Mouse (Mus musculus): ENCODE data around the gene Olfr70.

Gene Olfr70

GRCm38 (mm10) chr4:43709869-43710268 is 9.3 kb upstream of the Olfr70 start, which contains the start of gene Olfr71:
TSS of gene Olfr71 (minus strand) at chr4:43710255.
- DNase-seq = no peak

GRCm38 (mm10) chr4:43705991-43706390 is 5.4 kb upstream of the Olfr70 start:
- DNase-seq = no peak

- no peak for DNase-seq
These were observed 3.2 kb upstream of the Olfr70 start for GRCm38 (mm10) chr4:43703851-43704250.

GRCm38 (mm10) chr4:43703439-43703838 is 2.8 kb upstream of the Olfr70 start:
- DNase-seq = no peak

GRCm38 (mm10) chr4:43696561-43696960 is 4.0 kb downstream of the Olfr70 start:
- DNase-seq = no peak

GRCm38 (mm10) chr4:43695249-43695671 is 5.3 kb downstream of the Olfr70 start:
- peak; percentile 24 for DNase-seq

- DNase-seq = no peak
These were observed 6.0 kb downstream of the Olfr70 start for GRCm38 (mm10) chr4:43694439-43695248.

- DNase-seq = no peak
These were observed 6.8 kb downstream of the Olfr70 start for GRCm38 (mm10) chr4:43693806-43694241.

- DNase-seq = no peak
These were observed 9.6 kb downstream of the Olfr70 start for GRCm38 (mm10) chr4:43691026-43691425.

- no peak for DNase-seq
These were observed 10.6 kb downstream of the Olfr70 start for GRCm38 (mm10) chr4:43690021-43690420.

- DNase-seq = no peak
These were observed 21.1 kb downstream of the Olfr70 start for GRCm38 (mm10) chr4:43679416-43680043.

- no peak for DNase-seq
These were observed 22.1 kb downstream of the Olfr70 start for GRCm38 (mm10) chr4:43678541-43678940.

- DNase-seq = no peak
These were observed 25.0 kb downstream of the Olfr70 start for GRCm38 (mm10) chr4:43675608-43676007.

- DNase-seq = no peak
These were observed 25.6 kb downstream of the Olfr70 start for GRCm38 (mm10) chr4:43674974-43675373.

- no peak for DNase-seq
These were observed 26.9 kb downstream of the Olfr70 start for GRCm38 (mm10) chr4:43673703-43674102.

- peak; percentile 96 for DNase-seq
These were observed 28.5 kb downstream of the Olfr70 start for GRCm38 (mm10) chr4:43672070-43672469.

GRCm38 (mm10) chr4:43669428-43669794 is 31.2 kb downstream of the Olfr70 start:
- DNase-seq = peak; percentile 56

GRCm38 (mm10) chr4:43668782-43669427 is 31.7 kb downstream of the Olfr70 start, which contains the start of the genes Tmem8b and Fam221b:
TSS of gene Tmem8b (plus strand) at chr4:43668971.
TSS of gene Fam221b (minus strand) at chr4:43669145.
- DNase-seq = peak; percentile 86

- no peak for DNase-seq
These were observed 34.2 kb downstream of the Olfr70 start for GRCm38 (mm10) chr4:43666412-43666811.

GRCm38 (mm10) chr4:43657146-43657545 is 43.5 kb downstream of the Olfr70 start:
- no peak for DNase-seq

GRCm38 (mm10) chr4:43656339-43657109 is 44.1 kb downstream of the Olfr70 start, which contains the start of gene Hint2:
TSS of gene Hint2 (minus strand) at chr4:43656466.
- peak; percentile 89 for DNase-seq

GRCm38 (mm10) chr4:43655656-43656338 is 44.8 kb downstream of the Olfr70 start:
- no peak for DNase-seq
